Mouse (Mus musculus): ENCODE measurements around the gene Gm48551.

- TF ChIP-seq POLR2A (IDR thresholded peaks at IDR 0.05; ENCODE audit: borderline replicate concordance, low read depth, low read length) (no peak), CTCF (IDR thresholded peaks at IDR 0.05; ENCODE audit: low read depth, low read length) (no peak)
Observed at GRCm38 (mm10) chr10:81399798-81400308, 15.6 kb downstream of the Gm48551 start.

Data from bone marrow macrophage, adult 2 months (primary cell).